Mouse (Mus musculus): ENCODE data around the gene Snx18.

The Snx18 gene

GRCm38 (mm10) chr13:113555226-113555625 lies 63.1 kb downstream of the Snx18 start:
- peak; percentile 35 for DNase-seq

GRCm38 (mm10) chr13:113553603-113554230 lies 64.6 kb downstream of the Snx18 start:
- DNase-seq, result no peak

DNA sequence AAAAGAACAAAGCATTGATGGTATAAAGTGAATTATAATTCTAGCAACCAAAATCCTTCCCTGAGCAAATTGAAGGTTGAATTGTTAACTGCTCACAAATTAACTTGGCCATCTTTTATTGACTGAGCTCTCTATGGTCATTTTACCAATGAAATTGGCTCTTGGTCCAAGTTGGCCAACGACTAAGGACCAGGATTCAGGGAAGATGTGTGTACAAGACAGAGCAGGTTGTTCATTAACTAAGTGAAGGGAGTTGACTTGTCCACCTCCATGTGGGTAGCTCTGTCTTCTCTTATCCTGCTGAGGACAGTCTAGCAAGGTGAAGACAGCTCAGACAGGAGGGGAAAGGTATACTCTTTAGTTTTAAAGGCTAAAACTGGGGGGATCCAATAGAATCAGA lies 66.0 kb downstream of the Snx18 start:
- DNase-seq, result no peak

DNA sequence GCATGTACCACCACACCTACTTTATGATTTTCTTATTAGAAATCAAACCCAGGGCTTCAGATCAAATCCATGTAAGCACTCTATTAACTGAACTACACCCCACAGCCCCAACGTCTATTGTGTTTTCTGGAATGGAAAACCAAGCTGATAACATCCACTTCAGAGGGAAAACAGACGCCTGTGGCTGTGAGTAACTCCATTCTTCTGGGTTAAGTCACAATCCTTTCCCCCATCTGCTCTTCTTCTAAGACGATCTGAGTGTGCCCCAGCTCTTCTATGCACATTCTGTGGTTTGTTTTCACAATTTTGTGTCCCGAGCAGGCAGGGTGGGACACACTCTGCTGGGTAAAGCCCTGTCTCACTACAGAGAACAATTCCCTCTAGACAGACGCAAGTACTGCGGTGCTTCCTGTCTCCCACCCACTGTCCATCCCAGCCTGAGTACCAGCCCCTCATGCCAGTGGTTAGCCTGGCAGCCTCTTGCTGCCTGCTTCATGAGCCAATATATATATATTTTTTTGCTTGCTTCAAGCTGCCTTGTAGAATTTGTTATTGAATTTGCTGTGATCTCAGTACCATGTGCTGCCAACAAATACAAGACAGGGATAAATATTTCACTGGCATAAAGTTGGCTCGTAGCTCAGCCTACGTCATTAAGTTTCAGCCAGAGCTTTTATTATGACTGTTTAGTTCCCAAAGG lies 67.3 kb downstream of the Snx18 start:
- peak; percentile 53 for DNase-seq

DNA sequence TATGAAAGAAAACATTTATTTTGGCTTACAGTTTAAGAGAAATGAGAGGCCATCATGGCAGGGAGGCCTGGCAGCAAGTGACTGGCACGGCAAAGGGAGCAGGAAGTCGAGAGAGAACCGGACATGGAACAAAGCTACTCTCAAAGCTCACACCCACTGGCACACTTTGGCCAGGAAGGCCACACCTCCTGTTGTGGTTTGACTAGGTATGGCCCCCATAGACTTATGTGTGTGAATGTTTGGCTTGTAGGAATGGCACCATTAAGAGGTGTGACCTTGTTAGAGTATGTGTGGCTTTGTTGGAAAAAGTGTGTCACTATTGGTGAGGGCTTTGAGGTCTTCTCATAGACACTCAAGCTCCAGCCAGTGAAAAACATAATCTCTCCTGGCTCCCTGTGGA lies 69.3 kb downstream of the Snx18 start:
- DNase-seq, result no peak

GRCm38 (mm10) chr13:113547807-113548426 lies 70.4 kb downstream of the Snx18 start:
- DNase-seq, result no peak

GRCm38 (mm10) chr13:113542374-113542773 lies 76.0 kb downstream of the Snx18 start:
- DNase-seq, result no peak
